Comparison of ENCODE assay signal across 20 mouse cellular contexts in the genomic region with DNA sequence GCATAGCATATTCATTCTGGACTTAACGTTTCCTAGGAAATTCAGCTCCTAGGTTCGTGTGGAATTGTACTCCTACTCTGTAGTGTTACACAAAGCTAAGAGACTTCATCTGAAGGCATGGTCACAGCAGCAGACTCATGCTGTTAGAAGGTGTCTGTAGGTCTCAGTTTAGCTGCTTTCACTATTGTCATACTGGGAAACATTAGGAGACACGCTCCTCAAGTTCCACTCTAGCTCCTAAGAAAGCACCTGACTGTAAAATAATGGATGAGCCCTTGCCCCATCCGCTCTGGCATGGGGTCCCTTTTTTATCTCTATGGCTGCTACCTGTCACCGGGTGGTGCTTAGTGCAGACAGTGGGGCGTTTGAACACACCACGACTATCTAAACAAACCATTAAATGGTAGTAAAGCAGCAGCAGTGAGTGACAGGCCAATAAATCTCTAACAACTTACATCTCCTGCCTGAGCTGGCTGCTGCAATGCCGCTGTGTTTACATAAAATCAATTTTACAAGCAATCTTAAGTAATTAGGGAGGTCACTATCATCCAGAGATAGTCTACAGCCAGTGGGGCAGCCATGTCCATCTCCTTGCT.
A peak's percentile ranks its signal among the peaks of the same experiment; 100 is the strongest.
DNase-seq lines count a peak whose midpoint lies in the region; ATAC-seq and TF ChIP-seq lines count a peak whose summit lies in the region.
"Had no signal": no experiment of that assay in that cellular context is flagged by ENCODE, and none has a peak within 500 bp of the region (broad histone marks: within the 10 kb centered on the region; RNA-seq: fewer than 3 reads in every experiment).

No protein-coding gene starts in this region.

- H3K36me3 ChIP-seq in intestine, embryonic 14.5 days (ENCODE audit: control insufficient read depth, insufficient read depth, low read length), result no peaks in the 10 kb centered on the region
- H3K36me3 ChIP-seq in intestine, postnatal 0 days (ENCODE audit: control insufficient read depth, insufficient read depth), result no peaks in the 10 kb centered on the region
- H3K36me3 ChIP-seq in midbrain, embryonic 16.5 days (ENCODE audit: control insufficient read depth, insufficient read depth, low read length), result no peaks in the 10 kb centered on the region
- no peaks in the 10 kb centered on the region for H3K36me3 ChIP-seq in midbrain, postnatal 0 days (ENCODE audit: insufficient read depth, low read length)
- H3K36me3 ChIP-seq in intestine, embryonic 15.5 days, result no peaks in the 10 kb centered on the region
- H3K36me3 ChIP-seq: forebrain, embryonic 15.5 days; heart, embryonic 10.5 days; limb, embryonic 15.5 days had no signal

- H3K4me2 ChIP-seq in intestine, embryonic 14.5 days (ENCODE audit: low read length), result no peak overlapping the region
- no peak overlapping the region for H3K4me2 ChIP-seq in intestine, postnatal 0 days (replicated peaks; ENCODE audit: low read depth)
- no peak overlapping the region for H3K4me2 ChIP-seq in midbrain, embryonic 16.5 days (ENCODE audit: low read length)
- H3K4me2 ChIP-seq in midbrain, postnatal 0 days (ENCODE audit: low read depth, low read length, poor library complexity, severe bottlenecking), result no peak overlapping the region
- peak overlapping the region; percentile 9; the same call in 1 of the 2 replicates for H3K4me2 ChIP-seq in intestine, embryonic 15.5 days (replicated peaks)
- H3K4me2 ChIP-seq: forebrain, embryonic 15.5 days; hindbrain, embryonic 14.5 days; limb, embryonic 15.5 days; midbrain, embryonic 11.5 days had no signal

- H3K27me3 ChIP-seq in intestine, embryonic 14.5 days (replicated peaks; ENCODE audit: control insufficient read depth, insufficient read depth, low read length), result peaks cover 14% of the 10 kb centered on the region
- no peaks in the 10 kb centered on the region for H3K27me3 ChIP-seq in intestine, postnatal 0 days (replicated peaks; ENCODE audit: control insufficient read depth, insufficient read depth, low read length)
- no peaks in the 10 kb centered on the region for H3K27me3 ChIP-seq in midbrain, embryonic 16.5 days (ENCODE audit: control insufficient read depth, insufficient read depth, low read depth, low read length)
- no peaks in the 10 kb centered on the region for H3K27me3 ChIP-seq in midbrain, postnatal 0 days (ENCODE audit: insufficient read depth, low read length)
- H3K27me3 ChIP-seq in intestine, embryonic 15.5 days (replicated peaks), result no peaks in the 10 kb centered on the region
- H3K27me3 ChIP-seq: forebrain, embryonic 15.5 days; limb, embryonic 15.5 days had no signal

- no peak overlapping the region for H3K4me3 ChIP-seq in intestine, embryonic 14.5 days (ENCODE audit: low read depth, low read length)
- H3K4me3 ChIP-seq in intestine, postnatal 0 days (ENCODE audit: low read depth, low read length), result no peak overlapping the region
- no peak overlapping the region for H3K4me3 ChIP-seq in midbrain, embryonic 16.5 days (ENCODE audit: low read depth, low read length)
- no peak overlapping the region for H3K4me3 ChIP-seq in midbrain, postnatal 0 days (ENCODE audit: low read depth, low read length)
- no peak overlapping the region for H3K4me3 ChIP-seq in intestine, embryonic 15.5 days (replicated peaks)
- H3K4me3 ChIP-seq: forebrain, embryonic 15.5 days; heart, embryonic 10.5 days; limb, embryonic 15.5 days; myocyte had no signal

- H3K4me1 ChIP-seq in intestine, embryonic 14.5 days (replicated peaks; ENCODE audit: control insufficient read depth, insufficient read depth, low read length), result peaks cover 14% of the 10 kb centered on the region
- H3K4me1 ChIP-seq in intestine, postnatal 0 days (replicated peaks; ENCODE audit: control insufficient read depth, insufficient read depth, low read length), result no peaks in the 10 kb centered on the region
- H3K4me1 ChIP-seq in midbrain, embryonic 16.5 days (ENCODE audit: control insufficient read depth, insufficient read depth, low read length), result no peaks in the 10 kb centered on the region
- H3K4me1 ChIP-seq in midbrain, postnatal 0 days (ENCODE audit: insufficient read depth, low read length), result no peaks in the 10 kb centered on the region
- H3K4me1 ChIP-seq in intestine, embryonic 15.5 days (replicated peaks), result peaks cover 10% of the 10 kb centered on the region; the same call in 1 of the 2 replicates
- H3K4me1 ChIP-seq: forebrain, embryonic 15.5 days; limb, embryonic 15.5 days had no signal

- H3K27ac ChIP-seq in intestine, embryonic 14.5 days (ENCODE audit: low read depth), result no peak overlapping the region
- H3K27ac ChIP-seq in intestine, postnatal 0 days (ENCODE audit: low read depth, low read length), result no peak overlapping the region
- no peak overlapping the region for H3K27ac ChIP-seq in midbrain, embryonic 16.5 days (ENCODE audit: low read length)
- no peak overlapping the region for H3K27ac ChIP-seq in midbrain, postnatal 0 days (ENCODE audit: low read depth, low read length)
- no peak overlapping the region for H3K27ac ChIP-seq in intestine, embryonic 15.5 days
- H3K27ac ChIP-seq: forebrain, embryonic 15.5 days; heart, embryonic 10.5 days; hindbrain, embryonic 14.5 days; limb, embryonic 15.5 days had no signal

- peak; percentile 60 for DNase-seq in intestine, embryonic 14.5 days (ENCODE audit: low spot score)
- DNase-seq in midbrain, postnatal 0 days (ENCODE audit: low spot score), result no peak
- DNase-seq in gastrocnemius, postnatal 4 days (ENCODE audit: low spot score in 2 of 2), result no peak
- DNase-seq in right cerebral cortex, postnatal 10 days (ENCODE audit: low spot score in 2 of 2), result no peak
- DNase-seq: adrenal gland, adult 2 months; gastrocnemius, postnatal 36 days; kidney, adult 8-10 months; lung, adult 2 months; lung, postnatal 36 days; right cerebral cortex, postnatal 4 days; thymus, adult 2 months had no signal

- H3K9ac ChIP-seq in intestine, embryonic 14.5 days (ENCODE audit: low read length), result no peak overlapping the region
- H3K9ac ChIP-seq in intestine, postnatal 0 days (ENCODE audit: low read depth, low read length), result no peak overlapping the region
- H3K9ac ChIP-seq in midbrain, embryonic 16.5 days (ENCODE audit: low read depth, low read length), result no peak overlapping the region
- no peak overlapping the region for H3K9ac ChIP-seq in midbrain, postnatal 0 days (replicated peaks; ENCODE audit: low read length, poor library complexity, severe bottlenecking)
- H3K9ac ChIP-seq in intestine, embryonic 15.5 days, result no peak overlapping the region
- H3K9ac ChIP-seq: forebrain, embryonic 15.5 days; hindbrain, embryonic 14.5 days; limb, embryonic 15.5 days had no signal

- no peak for TF ChIP-seq CTCF in intestine, postnatal 0 days (IDR thresholded peaks at IDR 0.05; ENCODE audit: low read depth)
- TF ChIP-seq CTCF in midbrain, postnatal 0 days (IDR thresholded peaks at IDR 0.05), result no peak

- 11% methylated on average over 8 of the region's 8 CpGs for WGBS in intestine, embryonic 14.5 days
- 14% methylated on average over 8 of the region's 8 CpGs for WGBS in intestine, postnatal 0 days
- 57% methylated on average over 8 of the region's 8 CpGs for WGBS in midbrain, embryonic 16.5 days
- 55% methylated on average over 8 of the region's 8 CpGs for WGBS in midbrain, postnatal 0 days
- 14% methylated on average over 8 of the region's 8 CpGs for WGBS in intestine, embryonic 15.5 days

- H3K9me3 ChIP-seq in intestine, embryonic 14.5 days (ENCODE audit: control insufficient read depth, low read length), result no peaks in the 10 kb centered on the region
- H3K9me3 ChIP-seq in intestine, postnatal 0 days (ENCODE audit: control insufficient read depth), result no peaks in the 10 kb centered on the region
- H3K9me3 ChIP-seq in midbrain, embryonic 16.5 days (replicated peaks; ENCODE audit: control insufficient read depth, low read length, poor library complexity, severe bottlenecking), result no peaks in the 10 kb centered on the region
- no peaks in the 10 kb centered on the region for H3K9me3 ChIP-seq in midbrain, postnatal 0 days (ENCODE audit: low read length)
- H3K9me3 ChIP-seq in intestine, embryonic 15.5 days, result no peaks in the 10 kb centered on the region
- H3K9me3 ChIP-seq: forebrain, embryonic 15.5 days; heart, embryonic 10.5 days; limb, embryonic 15.5 days had no signal

- peak; percentile 77 for ATAC-seq in intestine, embryonic 14.5 days (replicated peaks; ENCODE audit: low FRiP score, low TSS enrichment, low read depth)
- ATAC-seq in intestine, postnatal 0 days, result no peak
- ATAC-seq in midbrain, embryonic 16.5 days, result 0 out of 2 replicates have a peak, but pooled peaks have one; percentile 44
- no peak for ATAC-seq in midbrain, postnatal 0 days (ENCODE audit: low FRiP score)
- ATAC-seq in intestine, embryonic 15.5 days, result peak; percentile 85
- ATAC-seq: forebrain, embryonic 15.5 days had no signal

Comparison
In these comparisons a context has a peak if more than half of its experiments do, and no peak if none do; other contexts are left out.
1. ATAC-seq: peak in intestine, embryonic 14.5 days (single experiment), midbrain, embryonic 16.5 days (single experiment) and intestine, embryonic 15.5 days (single experiment); none in intestine, postnatal 0 days (single experiment) and midbrain, postnatal 0 days (single experiment).